In the genomic region with DNA sequence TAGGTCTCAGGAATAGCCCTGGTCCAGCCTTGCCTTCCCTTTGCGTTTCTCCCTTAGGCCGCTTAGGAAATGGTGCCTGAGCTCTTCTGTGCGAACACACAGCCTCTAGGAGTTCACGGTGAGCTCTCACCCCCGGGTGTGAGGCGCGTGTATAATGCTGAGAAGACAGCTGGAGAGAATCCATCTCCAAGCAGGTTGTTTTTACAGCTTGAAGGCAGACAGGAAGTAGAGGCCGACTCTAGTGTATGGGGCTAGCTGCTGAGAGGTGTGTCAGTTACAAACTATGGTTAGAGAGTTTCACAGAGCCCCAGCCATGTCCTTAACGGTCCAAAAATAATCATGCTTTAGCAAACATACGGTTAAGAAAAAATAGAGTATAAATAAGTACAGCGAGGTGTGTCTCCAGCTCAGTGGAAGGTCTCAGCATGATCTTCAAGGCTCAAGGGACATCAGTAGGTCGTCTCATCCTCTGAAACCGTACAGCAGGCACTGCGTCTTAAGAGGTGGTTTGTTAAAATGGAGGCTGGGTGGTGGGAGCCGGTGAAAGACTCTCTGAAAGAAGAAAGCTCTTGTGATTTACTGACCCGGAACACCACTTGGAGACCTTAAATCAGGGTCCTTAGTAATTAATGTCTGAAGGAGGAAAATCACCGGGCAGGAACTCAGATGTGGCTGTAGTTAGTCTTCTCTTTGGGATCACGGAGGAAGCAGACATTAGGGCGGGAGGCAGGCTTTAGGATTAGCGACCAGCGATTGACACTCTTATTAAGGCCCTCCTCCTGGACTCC, we compare ENCODE assay signal across 12 mouse cellular contexts. TPM values are rescaled to one million over a fixed set of nuclear protein-coding genes. Genes with fewer than 3 reads are reported as not detected.
DNase-seq lines count a peak whose midpoint lies in the region; ATAC-seq lines count a peak whose summit lies in the region.
"Had no signal": no experiment of that assay in that cellular context is flagged by ENCODE, and none has a peak within 500 bp of the region (broad histone marks: within the 10 kb centered on the region; RNA-seq: fewer than 3 reads in every experiment).

No protein-coding gene starts in this region.

- WGBS in heart, embryonic 16.5 days, result 52% methylated on average over 21 of the region's 21 CpGs
- 25% methylated on average over 21 of the region's 21 CpGs for WGBS in embryonic facial prominence, embryonic 10.5 days
- WGBS in forebrain, embryonic 14.5 days, result 17% methylated on average over 21 of the region's 21 CpGs
- 27% methylated on average over 21 of the region's 21 CpGs for WGBS in neural tube, embryonic 11.5 days

- H3K4me3 ChIP-seq in heart, embryonic 16.5 days (ENCODE audit: low read length), result no peak overlapping the region
- H3K4me3 ChIP-seq in embryonic facial prominence, embryonic 10.5 days, result no peak overlapping the region
- H3K4me3 ChIP-seq in forebrain, embryonic 14.5 days (ENCODE audit: low read depth, low read length), result no peak overlapping the region
- H3K4me3 ChIP-seq in neural tube, embryonic 11.5 days (ENCODE audit: low read depth, low read length), result no peak overlapping the region
- H3K4me3 ChIP-seq: liver, embryonic 15.5 days had no signal

- no peaks in the 10 kb centered on the region for H3K9me3 ChIP-seq in heart, embryonic 16.5 days (replicated peaks; ENCODE audit: control insufficient read depth, low read length)
- H3K9me3 ChIP-seq in embryonic facial prominence, embryonic 10.5 days, result no peaks in the 10 kb centered on the region
- no peaks in the 10 kb centered on the region for H3K9me3 ChIP-seq in forebrain, embryonic 14.5 days (replicated peaks; ENCODE audit: control insufficient read depth, low read length)
- no peaks in the 10 kb centered on the region for H3K9me3 ChIP-seq in neural tube, embryonic 11.5 days (ENCODE audit: control insufficient read depth, low read length)
- H3K9me3 ChIP-seq: liver, embryonic 15.5 days had no signal

- ATAC-seq in heart, embryonic 16.5 days (replicated peaks; ENCODE audit: extremely low read depth, insufficient read depth, low FRiP score), result peak; percentile 28
- peak; percentile 35; the same call in 1 of the 2 replicates for ATAC-seq in forebrain, embryonic 14.5 days
- peak; percentile 43; the same call in 1 of the 2 replicates for ATAC-seq in neural tube, embryonic 11.5 days (ENCODE audit: insufficient read depth, low FRiP score, low TSS enrichment)
- ATAC-seq: intestine, embryonic 16.5 days had no signal

- peaks cover 39% of the 10 kb centered on the region for H3K4me1 ChIP-seq in heart, embryonic 16.5 days (ENCODE audit: control insufficient read depth, insufficient read depth, low read length)
- H3K4me1 ChIP-seq in embryonic facial prominence, embryonic 10.5 days, result peaks cover 59% of the 10 kb centered on the region
- H3K4me1 ChIP-seq in forebrain, embryonic 14.5 days (ENCODE audit: control insufficient read depth, insufficient read depth, low read length), result peaks cover 18% of the 10 kb centered on the region; the same call in 1 of the 2 replicates
- peaks cover 18% of the 10 kb centered on the region for H3K4me1 ChIP-seq in neural tube, embryonic 11.5 days (ENCODE audit: control insufficient read depth, insufficient read depth, low read length)
- H3K4me1 ChIP-seq: liver, embryonic 15.5 days had no signal

- DNase-seq in heart, adult 8-10 months (ENCODE audit: low spot score), result no peak
- peak; percentile 44 for DNase-seq in embryonic facial prominence, embryonic 10.5 days (ENCODE audit: low spot score)
- DNase-seq in forebrain, embryonic 14.5 days (ENCODE audit: low spot score), result no peak
- peak; percentile 39 for DNase-seq in neural tube, embryonic 11.5 days (ENCODE audit: low spot score)
- no peak for DNase-seq in layer of hippocampus, adult 18-20 months (ENCODE audit: low spot score in 2 of 2)
- DNase-seq in spleen, adult 18-20 months, result no peak
- DNase-seq: cerebellum, postnatal 14 days; layer of hippocampus, postnatal 36 days had no signal

- H3K27ac ChIP-seq in heart, embryonic 16.5 days (ENCODE audit: low read length), result peak overlapping the region; percentile 42; the same call in 1 of the 2 replicates
- H3K27ac ChIP-seq in embryonic facial prominence, embryonic 10.5 days (replicated peaks), result peak overlapping the region; percentile 40; the same call in 1 of the 2 replicates
- H3K27ac ChIP-seq in forebrain, embryonic 14.5 days (ENCODE audit: low read depth, low read length), result no peak overlapping the region
- H3K27ac ChIP-seq in neural tube, embryonic 11.5 days (ENCODE audit: low read depth, low read length), result no peak overlapping the region
- H3K27ac ChIP-seq: liver, embryonic 15.5 days had no signal

- no peak overlapping the region for H3K4me2 ChIP-seq in heart, embryonic 16.5 days (ENCODE audit: low read depth, low read length)
- H3K4me2 ChIP-seq in forebrain, embryonic 14.5 days (ENCODE audit: low read length), result peak overlapping the region; percentile 8; the same call in 1 of the 2 replicates
- H3K4me2 ChIP-seq in neural tube, embryonic 11.5 days (ENCODE audit: low read depth), result no peak overlapping the region
- H3K4me2 ChIP-seq: liver, embryonic 15.5 days had no signal

- H3K27me3 ChIP-seq in heart, embryonic 16.5 days (ENCODE audit: control insufficient read depth, insufficient read depth, low read length), result no peaks in the 10 kb centered on the region; the same call in 1 of the 2 replicates
- H3K27me3 ChIP-seq in embryonic facial prominence, embryonic 10.5 days (replicated peaks; ENCODE audit: low read depth, poor library complexity, severe bottlenecking), result no peaks in the 10 kb centered on the region
- H3K27me3 ChIP-seq in forebrain, embryonic 14.5 days (replicated peaks; ENCODE audit: control insufficient read depth, insufficient read depth, low read length), result no peaks in the 10 kb centered on the region
- H3K27me3 ChIP-seq in neural tube, embryonic 11.5 days (ENCODE audit: control insufficient read depth, insufficient read depth, low read length), result no peaks in the 10 kb centered on the region
- H3K27me3 ChIP-seq: CH12.LX had no signal

- H3K36me3 ChIP-seq in heart, embryonic 16.5 days (ENCODE audit: control insufficient read depth, insufficient read depth), result peaks cover 16% of the 10 kb centered on the region
- H3K36me3 ChIP-seq in embryonic facial prominence, embryonic 10.5 days (replicated peaks), result peaks cover 26% of the 10 kb centered on the region
- H3K36me3 ChIP-seq in forebrain, embryonic 14.5 days (ENCODE audit: control insufficient read depth, insufficient read depth, low read length), result peaks cover 11% of the 10 kb centered on the region; the same call in 1 of the 2 replicates
- H3K36me3 ChIP-seq in neural tube, embryonic 11.5 days (ENCODE audit: control insufficient read depth, insufficient read depth, low read length), result peaks cover 2% of the 10 kb centered on the region; the same call in 1 of the 2 replicates
- H3K36me3 ChIP-seq: liver, embryonic 15.5 days had no signal

- H3K9ac ChIP-seq in heart, embryonic 16.5 days (ENCODE audit: low read length), result no peak overlapping the region
- no peak overlapping the region for H3K9ac ChIP-seq in forebrain, embryonic 14.5 days (ENCODE audit: low read length)
- H3K9ac ChIP-seq in neural tube, embryonic 11.5 days (ENCODE audit: low read length), result no peak overlapping the region
- H3K9ac ChIP-seq: liver, embryonic 15.5 days had no signal

RNA-seq across cellular contexts. Expression of a gene that starts 56.6 kb away (rescaled TPM):
- 10.4 and 13.8 TPM in 2 replicates for polyA plus RNA-seq in heart, embryonic 16.5 days (2015; fragmentation: Nextera tagmentation; extraction: Ambion mirVana)
- 10 to 100 TPM; 14.4 to 18.3 (median 16.4) TPM for total RNA-seq in heart, adult 8-10 months (2022)
- 17.2 and 18.6 TPM in 2 replicates for polyA plus RNA-seq in embryonic facial prominence, embryonic 10.5 days (2016; fragmentation: Nextera tagmentation; extraction: Ambion mirVana)
- 10.0 and 11.4 TPM in 2 replicates for polyA plus RNA-seq in forebrain, embryonic 14.5 days (2014; fragmentation: Nextera tagmentation; extraction: Ambion mirVana)
- polyA plus RNA-seq in neural tube, embryonic 11.5 days (2014; fragmentation: Nextera tagmentation; extraction: Ambion mirVana), result 23.3 and 23.4 TPM in 2 replicates
- 10 to 100 TPM; 19.5 to 23.1 TPM for total RNA-seq in layer of hippocampus, adult 18-20 months (2021)

Comparison
In these comparisons a context has a peak if more than half of its experiments do, and no peak if none do; other contexts are left out.
1. H3K27ac ChIP-seq: peak in heart, embryonic 16.5 days (single experiment) and embryonic facial prominence, embryonic 10.5 days (single experiment); none in forebrain, embryonic 14.5 days (single experiment) and neural tube, embryonic 11.5 days (single experiment).
2. DNase-seq: peak in embryonic facial prominence, embryonic 10.5 days (single experiment) and neural tube, embryonic 11.5 days (single experiment); none in heart, adult 8-10 months (single experiment), forebrain, embryonic 14.5 days (single experiment), layer of hippocampus, adult 18-20 months (0 of 2) and spleen, adult 18-20 months (0 of 2).
3. Peak in every context shown above with its lines, with median percentiles within 50 percentile points of each other: ATAC-seq.